Mouse (Mus musculus): ENCODE data around the gene Camk2n1. TPM values are rescaled to one million over a fixed set of nuclear protein-coding genes. Genes with fewer than 3 reads are reported as not detected.

Camk2n1 gene
- polyA plus RNA-seq, 1 experiment from 2014 or later: 1.1 TPM

GRCm38 (mm10) chr4:138488241-138488640 is 34.1 kb downstream of the Camk2n1 start:
- no peak for DNase-seq (ENCODE audit: low spot score)
- no peaks in the 10 kb centered on the region for H3K9me3 ChIP-seq
- peaks cover 2% of the 10 kb centered on the region; the same call in 1 of the 2 replicates for H3K27me3 ChIP-seq (replicated peaks; ENCODE audit: low read depth, poor library complexity, severe bottlenecking)
- 52% methylated on average over 8 of the region's 8 CpGs for WGBS
- no peak overlapping the region for H3K27ac ChIP-seq (replicated peaks)
- H3K4me3 ChIP-seq: no peak overlapping the region
- peaks cover 14% of the 10 kb centered on the region for H3K4me1 ChIP-seq
- H3K36me3 ChIP-seq (replicated peaks): no peaks in the 10 kb centered on the region

- DNase-seq (ENCODE audit: low spot score): no peak
- no peaks in the 10 kb centered on the region for H3K36me3 ChIP-seq (replicated peaks)
- 81% methylated on average over 4 of the region's 4 CpGs for WGBS
- peaks cover 42% of the 10 kb centered on the region for H3K4me1 ChIP-seq
- H3K27me3 ChIP-seq (replicated peaks; ENCODE audit: low read depth, poor library complexity, severe bottlenecking): peaks cover 28% of the 10 kb centered on the region
- H3K4me3 ChIP-seq: no peak overlapping the region
- no peak overlapping the region for H3K27ac ChIP-seq (replicated peaks)
- H3K9me3 ChIP-seq: no peaks in the 10 kb centered on the region
Measured at GRCm38 (mm10) chr4:138491088-138491487, 37.0 kb downstream of the Camk2n1 start.

- Histone ChIP-seq H3K4me3 (no peak overlapping the region), H3K9me3 (no peaks in the 10 kb centered on the region), H3K36me3 (replicated peaks) (no peaks in the 10 kb centered on the region), H3K4me1 (peaks cover 55% of the 10 kb centered on the region), H3K27ac (replicated peaks) (no peak overlapping the region; the same call in 1 of the 2 replicates), H3K27me3 (replicated peaks; ENCODE audit: low read depth, poor library complexity, severe bottlenecking) (peaks cover 33% of the 10 kb centered on the region)
- DNase-seq (ENCODE audit: low spot score): no peak
- WGBS: 52% methylated on average over 5 of the region's 5 CpGs
Measured at GRCm38 (mm10) chr4:138493161-138494001, 39.3 kb downstream of the Camk2n1 start.

GRCm38 (mm10) chr4:138494905-138495304 is 40.8 kb downstream of the Camk2n1 start:
- Histone ChIP-seq H3K9me3 (no peaks in the 10 kb centered on the region), H3K36me3 (replicated peaks) (no peaks in the 10 kb centered on the region), H3K27ac (replicated peaks) (peak overlapping the region; percentile 25), H3K4me1 (peaks cover 46% of the 10 kb centered on the region), H3K4me3 (no peak overlapping the region), H3K27me3 (replicated peaks; ENCODE audit: low read depth, poor library complexity, severe bottlenecking) (peaks cover 33% of the 10 kb centered on the region)
- WGBS: 21% methylated on average over 5 of the region's 5 CpGs
- DNase-seq (ENCODE audit: low spot score): peak; percentile 58

- DNase-seq (ENCODE audit: low spot score): peak; percentile 17
- Histone ChIP-seq H3K27ac (replicated peaks) (peak overlapping the region; percentile 40), H3K4me1 (peaks cover 46% of the 10 kb centered on the region)
Measured at GRCm38 (mm10) chr4:138495775-138496174, 41.7 kb downstream of the Camk2n1 start.

GRCm38 (mm10) chr4:138496746-138497520 is 42.8 kb downstream of the Camk2n1 start:
- Histone ChIP-seq H3K4me3 (no peak overlapping the region), H3K27ac (replicated peaks) (no peak overlapping the region; the same call in 1 of the 2 replicates), H3K27me3 (replicated peaks; ENCODE audit: low read depth, poor library complexity, severe bottlenecking) (peaks cover 33% of the 10 kb centered on the region), H3K36me3 (replicated peaks) (no peaks in the 10 kb centered on the region), H3K4me1 (peaks cover 46% of the 10 kb centered on the region), H3K9me3 (no peaks in the 10 kb centered on the region)
- peak; percentile 13 for DNase-seq (ENCODE audit: low spot score)
- WGBS: 81% methylated on average over 22 of the region's 24 CpGs

More at GRCm38 (mm10) chr4:138495775-138496174, 41.7 kb downstream of the Camk2n1 start:
- H3K36me3 ChIP-seq (replicated peaks): no peaks in the 10 kb centered on the region
- peaks cover 33% of the 10 kb centered on the region for H3K27me3 ChIP-seq (replicated peaks; ENCODE audit: low read depth, poor library complexity, severe bottlenecking)
- no peaks in the 10 kb centered on the region for H3K9me3 ChIP-seq
- 10% methylated on average over 13 of the region's 13 CpGs for WGBS
- H3K4me3 ChIP-seq: 0 out of 2 replicates have a peak overlapping the region, but pooled peaks have one; percentile 2

GRCm38 (mm10) chr4:138499856-138500645 is 45.9 kb downstream of the Camk2n1 start:
- Histone ChIP-seq H3K4me3 (no peak overlapping the region), H3K36me3 (replicated peaks) (no peaks in the 10 kb centered on the region), H3K27me3 (replicated peaks; ENCODE audit: low read depth, poor library complexity, severe bottlenecking) (peaks cover 31% of the 10 kb centered on the region), H3K9me3 (no peaks in the 10 kb centered on the region), H3K27ac (replicated peaks) (no peak overlapping the region), H3K4me1 (peaks cover 40% of the 10 kb centered on the region)
- 83% methylated on average over 21 of the region's 21 CpGs for WGBS
- DNase-seq (ENCODE audit: low spot score): no peak

GRCm38 (mm10) chr4:138501048-138501447 is 46.9 kb downstream of the Camk2n1 start:
- H3K27ac ChIP-seq (replicated peaks): no peak overlapping the region
- no peaks in the 10 kb centered on the region for H3K36me3 ChIP-seq (replicated peaks)
- peaks cover 35% of the 10 kb centered on the region for H3K4me1 ChIP-seq
- H3K27me3 ChIP-seq (replicated peaks; ENCODE audit: low read depth, poor library complexity, severe bottlenecking): peaks cover 31% of the 10 kb centered on the region
- 79% methylated on average over 5 of the region's 5 CpGs for WGBS
- no peak for DNase-seq (ENCODE audit: low spot score)
- H3K9me3 ChIP-seq: no peaks in the 10 kb centered on the region
- no peak overlapping the region for H3K4me3 ChIP-seq

- H3K27ac ChIP-seq (replicated peaks): no peak overlapping the region
- peaks cover 23% of the 10 kb centered on the region for H3K4me1 ChIP-seq
- peaks cover 42% of the 10 kb centered on the region for H3K27me3 ChIP-seq (replicated peaks; ENCODE audit: low read depth, poor library complexity, severe bottlenecking)
- peak overlapping the region; percentile 33 for H3K4me3 ChIP-seq
- DNase-seq (ENCODE audit: low spot score): peak; percentile 34
- WGBS: 2% methylated on average over 16 of the region's 16 CpGs
- H3K36me3 ChIP-seq (replicated peaks): no peaks in the 10 kb centered on the region
- H3K9me3 ChIP-seq: no peaks in the 10 kb centered on the region
Measured at GRCm38 (mm10) chr4:138504632-138505101, 50.6 kb downstream of the Camk2n1 start.

- Histone ChIP-seq H3K9me3 (no peaks in the 10 kb centered on the region), H3K27ac (replicated peaks) (no peak overlapping the region), H3K27me3 (replicated peaks; ENCODE audit: low read depth, poor library complexity, severe bottlenecking) (peaks cover 42% of the 10 kb centered on the region), H3K4me1 (peaks cover 23% of the 10 kb centered on the region), H3K36me3 (replicated peaks) (no peaks in the 10 kb centered on the region), H3K4me3 (peak overlapping the region; percentile 33; the same call in 1 of the 2 replicates)
- WGBS: 3% methylated on average over 10 of the region's 10 CpGs
- DNase-seq (ENCODE audit: low spot score): peak; percentile 64
Measured at GRCm38 (mm10) chr4:138505171-138505870, 51.2 kb downstream of the Camk2n1 start.

- Histone ChIP-seq H3K4me3 (no peak overlapping the region), H3K9me3 (no peaks in the 10 kb centered on the region), H3K27me3 (replicated peaks; ENCODE audit: low read depth, poor library complexity, severe bottlenecking) (peaks cover 42% of the 10 kb centered on the region), H3K36me3 (replicated peaks) (no peaks in the 10 kb centered on the region), H3K4me1 (peaks cover 23% of the 10 kb centered on the region), H3K27ac (replicated peaks) (no peak overlapping the region)
- no peak for DNase-seq (ENCODE audit: low spot score)
- WGBS: 70% methylated on average over 6 of the region's 6 CpGs
Measured at GRCm38 (mm10) chr4:138507903-138508302, 53.8 kb downstream of the Camk2n1 start.

Measured in embryonic facial prominence, embryonic 10.5 days (tissue).